Mouse (Mus musculus) megakaryocyte, adult 5-6 weeks (primary cell): ENCODE measurements around the gene Asgr2. TPM values are rescaled to one million over a fixed set of nuclear protein-coding genes. Genes with fewer than 3 reads are reported as not detected.
"Not testable (repeated sequence)": the region's sequence is repeated elsewhere in the genome, so short reads cannot be mapped to it uniquely, and the experiment has no call there.

Source experiments
- ATAC-seq: 2 replicates; pipeline ENCODE4 v1.8.0; 2016; ENCODE audit warnings: mild to moderate bottlenecking, inconsistent platforms; ENCODE audit not compliant: poor library complexity, severe bottlenecking
- total RNA-seq, 2 experiments: library from RNA; stranded (forward) in 1 of 2; stranded (reverse) in 1 of 2; fragments of 153-499, 151-499 nt in 1 of 2; fragments of 221-1000, 200-1000 nt in 1 of 2; gene quantifications; 2 replicates each; pipeline versions ENCODE4 v1.2.3 to v1.2.4; 2015 to 2017

Gene Asgr2
- total RNA-seq, 2 experiments from 2014 or later: 0.16 to 2.1 TPM

DNA sequence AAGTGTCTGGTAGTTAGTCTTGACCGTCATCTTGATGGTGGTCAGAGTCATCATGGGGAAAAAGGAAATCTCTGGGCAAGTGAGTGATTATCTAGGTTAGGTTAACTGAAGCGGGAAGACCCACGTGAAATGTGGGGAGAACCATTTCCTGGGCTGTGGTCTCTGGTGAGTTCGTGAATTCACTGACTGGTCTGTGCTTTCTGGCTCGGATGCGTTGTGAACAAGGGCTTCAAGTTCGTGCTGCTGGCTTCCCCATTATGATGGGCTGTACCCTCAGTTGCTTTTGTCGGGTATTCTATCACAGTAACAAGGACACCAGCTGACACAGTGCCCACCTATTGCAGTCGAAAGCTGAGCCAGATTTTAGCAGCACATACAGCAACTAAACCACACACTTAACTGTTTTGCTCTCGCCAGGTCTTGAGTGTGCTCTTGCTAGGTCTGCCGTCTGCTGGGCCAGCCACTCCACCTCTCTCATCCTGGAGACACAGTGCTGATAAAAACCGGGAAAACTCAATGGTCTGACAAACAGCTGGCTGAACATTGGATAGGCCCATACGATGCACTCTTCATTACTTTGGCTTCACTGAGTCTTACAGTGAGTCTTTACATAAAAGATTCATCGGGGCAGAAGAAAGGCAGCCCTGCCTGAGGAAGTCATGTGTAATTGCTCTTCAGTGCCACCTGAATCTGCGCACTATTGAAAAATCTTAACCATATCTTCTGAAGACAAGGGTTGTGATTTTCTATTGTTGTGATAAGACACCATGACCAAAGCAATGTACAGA lies 11.4 kb upstream of the Asgr2 start:
- no peak for ATAC-seq

DNA sequence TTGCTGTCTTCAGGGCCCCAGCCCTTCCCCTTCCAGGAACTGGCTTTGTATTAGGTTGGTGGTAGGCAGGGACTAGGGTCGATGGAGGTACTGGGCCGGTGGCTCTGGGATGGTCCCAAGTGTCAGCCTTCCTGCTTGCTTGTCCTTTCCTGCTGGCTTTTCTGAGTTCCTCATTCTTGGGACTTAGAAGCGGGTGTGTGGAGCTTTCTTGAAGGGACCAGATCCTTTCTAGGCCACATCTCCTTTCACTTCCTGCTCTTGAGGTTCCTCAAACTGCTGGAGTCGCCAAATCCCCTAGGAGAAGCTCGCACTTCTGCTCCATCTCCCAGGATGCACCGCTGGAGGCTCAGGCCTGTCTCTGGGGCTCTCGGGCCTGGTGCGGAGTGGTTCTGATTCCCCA lies 7.9 kb upstream of the Asgr2 start:
- peak; percentile 85 for ATAC-seq

DNA sequence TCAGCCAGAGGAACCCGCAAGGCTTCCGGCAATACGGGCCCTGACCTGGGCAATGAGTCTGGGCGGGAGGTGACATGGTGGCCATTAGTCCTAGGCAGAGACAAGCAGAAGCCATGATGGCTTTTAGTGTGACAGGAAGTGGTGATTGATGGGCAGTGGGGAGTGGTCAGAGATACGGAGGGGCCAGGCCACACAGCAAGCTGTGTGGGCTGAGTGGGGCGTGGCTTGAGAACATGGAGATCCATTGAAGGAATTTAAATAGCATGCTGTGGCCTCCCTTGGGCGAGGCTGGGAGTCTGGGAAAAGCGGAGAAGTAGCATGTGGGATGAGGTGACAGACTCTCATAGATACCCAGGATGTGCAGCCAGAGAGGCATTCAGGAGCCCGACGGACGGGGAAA lies 5.0 kb downstream of the Asgr2 start:
- no peak for ATAC-seq

DNA sequence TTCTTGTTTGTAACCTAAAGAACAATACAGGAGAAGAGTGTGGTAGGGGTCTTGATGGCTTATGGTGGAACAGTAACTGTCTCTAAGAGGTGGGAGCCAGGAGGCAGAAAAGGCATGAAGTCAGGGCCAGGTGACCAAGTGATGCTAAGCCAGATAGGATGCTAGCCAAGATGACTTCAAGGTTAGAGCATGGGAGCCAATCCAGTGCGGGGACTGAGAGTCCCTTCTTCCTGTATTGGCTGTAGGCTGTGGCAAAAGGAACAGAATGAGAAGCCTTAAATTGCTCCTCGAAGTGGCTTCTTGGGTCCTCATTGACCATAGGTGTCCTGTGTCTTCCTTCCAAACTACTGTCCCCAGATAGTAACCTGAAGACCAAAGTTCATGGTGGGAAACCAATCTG lies 6.7 kb downstream of the Asgr2 start:
- no peak for ATAC-seq

DNA sequence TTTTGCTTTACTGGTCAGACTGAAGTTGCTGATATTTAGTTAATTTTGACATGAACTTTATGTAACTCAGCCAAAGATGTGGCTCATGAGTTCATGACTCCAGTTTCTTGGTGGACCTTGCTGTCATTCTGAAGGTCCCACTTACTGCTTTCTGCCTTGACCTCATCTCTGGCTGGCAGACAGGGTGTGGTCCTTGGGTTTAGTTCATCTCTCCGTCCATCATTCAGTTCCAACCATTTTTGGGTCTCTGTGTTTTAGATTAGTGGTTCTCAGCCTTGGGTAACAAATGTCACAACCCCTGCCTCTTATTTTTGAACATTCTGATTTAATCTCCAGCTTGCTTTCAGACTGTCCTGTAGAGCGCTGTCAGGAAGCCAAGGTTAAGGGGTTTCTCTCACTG lies 7.4 kb downstream of the Asgr2 start:
- ATAC-seq: no peak

DNA sequence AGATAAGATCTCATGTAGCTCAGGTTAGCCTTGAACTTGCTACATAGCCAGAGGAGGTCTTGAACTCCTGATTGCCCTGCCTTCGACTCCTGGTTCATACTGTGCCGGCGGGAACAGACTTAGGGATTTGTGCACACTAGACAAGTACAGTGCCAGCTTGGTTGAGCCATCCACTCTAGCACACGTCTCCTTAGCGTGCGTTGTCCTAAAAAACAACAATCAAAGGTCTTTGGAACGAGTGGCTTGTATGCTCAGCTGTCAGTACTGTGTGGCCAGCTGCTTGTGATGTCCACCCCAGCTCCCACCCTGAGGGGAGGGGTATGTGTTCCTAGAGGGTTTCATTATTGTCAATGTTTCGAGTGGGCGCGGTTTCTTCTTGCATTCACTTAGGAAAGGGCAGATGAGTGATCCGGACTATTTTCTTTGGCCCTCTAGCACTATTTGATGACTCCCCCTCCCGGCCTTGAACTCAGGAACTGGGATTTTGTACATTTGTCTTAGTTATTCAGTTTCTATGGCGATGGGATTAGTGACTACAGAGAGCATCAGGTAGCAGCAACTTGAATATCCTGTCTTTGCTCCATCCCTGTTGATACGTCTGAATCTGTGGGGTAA lies 11.4 kb downstream of the Asgr2 start:
- ATAC-seq: no peak

DNA sequence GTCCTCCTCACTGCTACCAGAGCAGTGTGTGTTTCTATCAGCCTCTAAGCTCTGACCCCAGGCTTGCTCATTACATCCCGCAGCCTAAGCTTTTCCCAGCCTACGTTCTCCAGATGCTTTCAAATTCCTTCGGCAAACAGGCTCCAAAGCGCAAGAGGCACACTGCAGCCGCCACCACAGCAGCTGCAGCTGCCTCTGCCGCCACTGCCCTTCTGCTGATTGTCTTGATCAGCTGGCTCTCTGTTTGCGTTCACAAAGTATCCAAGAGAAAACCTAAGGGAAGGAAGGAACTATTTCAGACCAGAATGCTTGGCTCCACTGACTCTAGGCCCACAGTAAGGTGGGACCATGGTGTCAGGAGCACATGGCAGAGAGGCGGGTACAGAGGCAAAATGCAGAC lies 14.6 kb downstream of the Asgr2 start:
- no peak for ATAC-seq

DNA sequence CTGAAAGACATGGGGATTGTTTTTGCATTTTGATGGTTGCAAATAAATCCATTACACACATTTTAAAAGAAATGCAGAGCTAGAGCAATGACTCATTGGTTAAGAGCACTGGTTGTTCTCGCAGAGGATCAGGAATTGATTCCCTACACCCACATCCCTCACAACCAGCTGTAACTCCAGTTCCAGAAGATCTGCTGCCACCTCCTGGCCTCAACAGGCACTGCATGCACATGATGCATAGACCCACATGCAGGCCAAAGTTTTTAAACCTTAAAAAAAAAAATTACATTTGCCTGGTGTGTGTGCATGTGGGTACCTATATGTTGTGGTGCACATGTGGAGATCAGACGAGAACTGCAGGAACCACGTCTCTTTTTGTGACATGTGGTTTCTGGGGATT lies 17.7 kb downstream of the Asgr2 start:
- ATAC-seq: peak; percentile 57; the same call in 1 of the 2 replicates

DNA sequence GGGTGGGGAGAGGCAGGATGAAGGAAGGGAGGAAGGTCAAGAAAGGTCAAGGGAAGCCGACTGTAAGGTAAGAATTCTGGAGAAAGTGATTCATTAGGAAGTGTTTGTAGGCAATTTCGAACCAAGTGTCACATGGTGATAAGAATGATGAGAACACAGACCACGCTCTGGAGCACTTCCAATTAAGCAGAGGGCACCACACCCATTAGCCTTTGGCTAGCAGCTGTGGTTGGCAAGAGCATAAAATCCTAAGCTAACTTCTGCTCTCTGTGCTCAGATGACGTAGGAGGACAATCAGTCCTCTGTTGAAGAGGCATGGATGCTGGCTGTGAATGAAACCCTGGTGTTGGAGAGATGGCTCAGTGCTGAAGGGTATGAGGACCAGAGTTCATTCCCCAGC lies 22.1 kb downstream of the Asgr2 start:
- ATAC-seq: peak; percentile 43

DNA sequence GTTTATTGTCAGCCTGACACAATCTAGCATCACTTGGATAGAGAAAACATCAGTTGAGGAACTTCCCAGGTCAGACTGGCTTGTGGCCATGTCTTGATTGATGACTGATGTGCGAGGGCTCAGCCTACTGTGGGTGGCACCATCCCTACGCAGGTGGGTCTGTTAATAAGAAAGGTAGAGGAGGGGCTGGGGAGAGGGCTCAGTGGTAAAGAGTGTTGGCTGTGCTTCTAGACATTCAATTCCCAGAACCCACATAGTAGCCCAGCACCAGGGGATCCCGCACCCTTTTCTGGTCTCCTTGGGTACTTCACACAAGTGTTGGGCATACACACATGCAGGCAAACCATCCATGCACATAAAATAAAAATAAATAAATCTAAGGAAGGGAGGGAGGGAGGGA lies 23.5 kb downstream of the Asgr2 start:
- no peak for ATAC-seq

DNA sequence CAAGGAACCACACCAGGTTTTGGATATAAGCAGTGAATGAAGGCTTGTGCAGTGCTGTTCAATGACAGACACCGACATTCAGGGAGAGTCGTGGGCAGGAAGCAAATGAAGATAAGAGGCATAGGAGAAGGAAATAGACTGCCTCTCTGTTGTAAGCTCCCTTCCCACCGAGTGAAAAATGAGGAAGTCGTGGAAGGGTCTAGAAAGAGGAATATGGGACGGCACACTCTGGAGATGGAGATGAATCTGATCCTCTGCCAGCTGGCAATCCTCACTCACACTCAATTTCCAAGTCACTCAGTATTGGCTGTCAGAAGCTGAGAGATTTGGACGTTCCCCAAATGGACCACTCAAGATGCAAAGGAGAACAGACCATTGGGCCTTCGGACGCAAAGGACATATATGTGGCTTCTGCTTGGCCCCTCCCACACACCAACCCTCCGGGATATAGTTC lies 37.5 kb downstream of the Asgr2 start, which contains the start of gene Mgl2:
Mgl2 (plus strand) TSS at position 404 of the 454 bp plus-strand sequence.
- peak; percentile 78 for ATAC-seq

DNA sequence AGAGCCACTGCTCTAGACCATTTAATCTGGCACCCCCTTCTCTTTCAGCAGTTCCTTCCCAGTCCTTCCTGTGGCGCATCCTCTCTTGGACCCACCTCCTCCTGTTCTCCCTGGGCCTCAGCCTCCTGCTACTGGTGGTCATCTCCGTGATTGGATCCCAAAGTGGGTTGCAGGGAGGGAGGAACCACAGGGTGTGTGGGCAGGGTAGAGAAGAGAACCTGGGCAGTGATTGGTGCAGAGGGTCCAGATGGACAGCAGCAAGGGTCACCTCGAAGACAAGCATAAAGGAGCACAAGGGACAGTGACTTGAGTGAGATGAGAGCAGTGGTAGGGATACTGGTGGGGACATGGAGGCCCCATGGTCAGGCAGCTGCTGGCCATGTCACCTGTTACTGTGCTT lies 42.6 kb downstream of the Asgr2 start:
- not testable (repeated sequence) for ATAC-seq

DNA sequence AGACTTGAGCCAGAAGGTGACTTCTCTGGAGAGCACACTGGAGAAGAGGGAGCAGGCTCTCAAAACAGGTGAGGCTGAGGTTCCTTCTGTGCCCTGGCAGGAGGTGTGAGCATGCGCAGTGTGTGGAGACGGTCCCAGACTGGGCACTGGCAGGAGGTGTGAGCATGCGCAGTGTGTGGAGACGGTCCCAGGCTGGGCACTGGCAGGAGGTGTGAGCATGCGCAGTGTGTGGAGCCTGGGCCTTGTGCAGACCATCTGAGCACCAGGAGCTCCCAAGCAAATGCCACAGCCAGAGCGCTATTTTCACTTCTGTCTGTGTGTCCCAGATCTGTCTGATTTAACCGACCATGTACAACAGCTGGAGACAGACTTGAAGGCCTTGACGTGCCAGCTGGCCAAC lies 43.5 kb downstream of the Asgr2 start:
- not testable (repeated sequence) for ATAC-seq

DNA sequence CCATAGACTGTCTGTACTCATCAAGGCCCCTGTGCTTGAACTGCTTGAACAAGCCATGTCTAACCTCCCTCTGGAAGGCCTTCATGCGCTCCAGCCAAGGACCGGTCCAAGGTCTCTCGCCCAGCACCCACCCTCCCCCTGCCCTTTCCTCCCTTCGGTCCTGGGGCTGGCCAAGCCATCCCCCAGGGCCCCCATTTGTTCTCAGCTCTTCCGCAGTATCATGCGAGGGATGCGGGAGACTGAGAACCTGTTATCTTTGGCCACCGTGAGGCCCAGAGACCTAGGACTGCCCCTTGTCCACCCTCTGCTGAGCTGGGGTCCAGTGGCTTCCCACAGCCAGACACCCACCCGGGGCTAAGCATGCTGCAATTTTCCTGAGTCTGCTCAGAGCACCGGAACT lies 46.7 kb downstream of the Asgr2 start:
- no peak for ATAC-seq

DNA sequence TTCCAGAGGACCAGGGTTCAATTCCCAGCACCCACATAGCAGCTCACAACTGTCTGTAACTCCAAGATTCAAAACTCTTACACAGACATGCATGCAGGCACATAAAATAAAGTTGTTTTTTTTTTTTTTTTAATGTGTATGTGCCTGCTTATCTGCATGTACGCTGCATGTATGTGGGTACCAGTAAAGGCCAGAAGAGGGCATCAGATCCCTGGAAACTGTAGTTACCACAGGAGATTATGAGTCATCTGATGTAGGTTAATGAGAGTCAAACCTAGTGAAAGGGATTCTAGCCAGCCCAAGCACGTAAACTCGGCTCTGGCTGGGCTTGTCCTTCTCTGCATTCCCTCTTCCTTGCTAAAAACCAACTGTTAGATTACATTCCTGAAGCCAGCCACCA lies 58.6 kb downstream of the Asgr2 start:
- ATAC-seq: no peak

Other genes with a start within 250 kb of the Asgr2 start
- gene Plscr3, start 246.3 kb upstream of the Asgr2 start, total RNA-seq (2015): 19.8 and 23.7 TPM in 2 replicates
- 10.8 and 18.1 TPM in 2 replicates for gene Plscr3, start 246.3 kb upstream of the Asgr2 start, total RNA-seq (2017)
- not detected in 2 replicates for gene Tnk1, start 233.9 kb upstream of the Asgr2 start, total RNA-seq (2015)
- gene Tnk1, start 233.9 kb upstream of the Asgr2 start, total RNA-seq (2017): 0.04 TPM in 1 of 2 replicates, not detected in the other
- gene Tmem95, start 214.6 kb upstream of the Asgr2 start, total RNA-seq (2015): not detected in 2 replicates
- not detected in 2 replicates for gene Tmem95, start 214.6 kb upstream of the Asgr2 start, total RNA-seq (2017)
- gene Kctd11, start 211.2 kb upstream of the Asgr2 start, total RNA-seq (2015): 2.9 and 3.3 TPM in 2 replicates
- 3.0 and 3.3 TPM in 2 replicates for gene Kctd11, start 211.2 kb upstream of the Asgr2 start, total RNA-seq (2017)
- 19.3 and 19.7 TPM in 2 replicates for gene Acap1, start 197.1 kb upstream of the Asgr2 start, total RNA-seq (2015)
- gene Acap1, start 197.1 kb upstream of the Asgr2 start, total RNA-seq (2017): 44.4 and 53.5 TPM in 2 replicates
- gene 2810408A11Rik, start 191.7 kb upstream of the Asgr2 start, total RNA-seq (2015): 1.6 and 2.6 TPM in 2 replicates
- 1.5 and 1.8 TPM in 2 replicates for gene 2810408A11Rik, start 191.7 kb upstream of the Asgr2 start, total RNA-seq (2017)
- 7.1 and 9.9 TPM in 2 replicates for gene Neurl4, start 191.6 kb upstream of the Asgr2 start, total RNA-seq (2015)
- 11.9 and 18.9 TPM in 2 replicates for gene Neurl4, start 191.6 kb upstream of the Asgr2 start, total RNA-seq (2017)
- 140 and 156 TPM in 2 replicates for gene Gps2, start 178.8 kb upstream of the Asgr2 start, total RNA-seq (2015)
- 56.4 and 64.9 TPM in 2 replicates for gene Gps2, start 178.8 kb upstream of the Asgr2 start, total RNA-seq (2017)
- gene Eif5a, start 170.7 kb upstream of the Asgr2 start, total RNA-seq (2015): 575 and 614 TPM in 2 replicates
- gene Eif5a, start 170.7 kb upstream of the Asgr2 start, total RNA-seq (2017): 561 and 596 TPM in 2 replicates
- gene Ybx2, start 156.8 kb upstream of the Asgr2 start, total RNA-seq (2015): not detected in 2 replicates
- not detected in 2 replicates for gene Ybx2, start 156.8 kb upstream of the Asgr2 start, total RNA-seq (2017)
- not detected in 2 replicates for gene Slc2a4, start 144.5 kb upstream of the Asgr2 start, total RNA-seq (2015)
- gene Slc2a4, start 144.5 kb upstream of the Asgr2 start, total RNA-seq (2017): 0.07 TPM in 1 of 2 replicates, not detected in the other
- not detected in 2 replicates for gene Cldn7, start 127.9 kb upstream of the Asgr2 start, total RNA-seq (2015)
- gene Cldn7, start 127.9 kb upstream of the Asgr2 start, total RNA-seq (2017): not detected in 2 replicates
- gene Ctdnep1, start 111.5 kb upstream of the Asgr2 start, total RNA-seq (2015): 120 and 150 TPM in 2 replicates
- 26.6 and 27.0 TPM in 2 replicates for gene Ctdnep1, start 111.5 kb upstream of the Asgr2 start, total RNA-seq (2017)
- gene Elp5, start 110.1 kb upstream of the Asgr2 start, total RNA-seq (2015): 44.7 and 63.0 TPM in 2 replicates
- gene Elp5, start 110.1 kb upstream of the Asgr2 start, total RNA-seq (2017): 35.7 and 40.5 TPM in 2 replicates
- 843 and 872 TPM in 2 replicates for gene Gabarap, start 101.5 kb upstream of the Asgr2 start, total RNA-seq (2015)
- gene Gabarap, start 101.5 kb upstream of the Asgr2 start, total RNA-seq (2017): 599 and 651 TPM in 2 replicates
- gene Phf23, start 96.9 kb upstream of the Asgr2 start, total RNA-seq (2015): 34.0 and 37.0 TPM in 2 replicates
- gene Phf23, start 96.9 kb upstream of the Asgr2 start, total RNA-seq (2017): 42.5 and 45.8 TPM in 2 replicates
- 7.9 and 9.3 TPM in 2 replicates for gene Dvl2, start 92.0 kb upstream of the Asgr2 start, total RNA-seq (2015)
- 12.7 and 16.9 TPM in 2 replicates for gene Dvl2, start 92.0 kb upstream of the Asgr2 start, total RNA-seq (2017)
- 32.7 and 35.0 TPM in 2 replicates for gene Acadvl, start 77.2 kb upstream of the Asgr2 start, total RNA-seq (2015)
- gene Acadvl, start 77.2 kb upstream of the Asgr2 start, total RNA-seq (2017): 31.7 and 37.0 TPM in 2 replicates
- 5.2 and 10.1 TPM in 2 replicates for gene Dlg4, start 75.7 kb upstream of the Asgr2 start, total RNA-seq (2015)
- 1.3 and 3.7 TPM in 2 replicates for gene Dlg4, start 75.7 kb upstream of the Asgr2 start, total RNA-seq (2017)
- not detected in 2 replicates for gene Asgr1, start 38.6 kb upstream of the Asgr2 start, total RNA-seq (2015)
- gene Asgr1, start 38.6 kb upstream of the Asgr2 start, total RNA-seq (2017): not detected in 2 replicates
- 3.3 and 4.5 TPM in 2 replicates for gene Mgl2, start 37.7 kb downstream of the Asgr2 start, total RNA-seq (2015)
- 3.3 and 4.5 TPM in 2 replicates for gene Mgl2, start 37.7 kb downstream of the Asgr2 start, total RNA-seq (2017)
- 34.6 and 35.3 TPM in 2 replicates for gene Clec10a, start 63.6 kb downstream of the Asgr2 start, total RNA-seq (2015)
- gene Clec10a, start 63.6 kb downstream of the Asgr2 start, total RNA-seq (2017): 35.5 and 36.5 TPM in 2 replicates
- gene Slc16a11, start 120.1 kb downstream of the Asgr2 start, total RNA-seq (2015): not detected in 2 replicates
- not detected in 2 replicates for gene Slc16a11, start 120.1 kb downstream of the Asgr2 start, total RNA-seq (2017)
- 1.9 and 2.5 TPM in 2 replicates for gene Slc16a13, start 128.4 kb downstream of the Asgr2 start, total RNA-seq (2015)
- 2.3 and 7.7 TPM in 2 replicates for gene Slc16a13, start 128.4 kb downstream of the Asgr2 start, total RNA-seq (2017)
- 0.04 and 0.27 TPM in 2 replicates for gene Bcl6b, start 137.2 kb downstream of the Asgr2 start, total RNA-seq (2015)
- gene Bcl6b, start 137.2 kb downstream of the Asgr2 start, total RNA-seq (2017): not detected in 2 replicates
- 74.4 and 77.6 TPM in 2 replicates for gene 0610010K14Rik, start 145.3 kb downstream of the Asgr2 start, total RNA-seq (2015)
- gene 0610010K14Rik, start 145.3 kb downstream of the Asgr2 start, total RNA-seq (2017): 25.6 and 31.5 TPM in 2 replicates
- gene Gm21988, start 147.2 kb downstream of the Asgr2 start, total RNA-seq (2015): 4.0 and 5.2 TPM in 2 replicates
- 0.11 and 4.3 TPM in 2 replicates for gene Gm21988, start 147.2 kb downstream of the Asgr2 start, total RNA-seq (2017)
- gene Rnasek, start 147.2 kb downstream of the Asgr2 start, total RNA-seq (2015): 221 and 238 TPM in 2 replicates
- 29.7 and 38.5 TPM in 2 replicates for gene Rnasek, start 147.2 kb downstream of the Asgr2 start, total RNA-seq (2017)
- gene Alox12, start 162.7 kb downstream of the Asgr2 start, total RNA-seq (2015): not detected in 2 replicates
- not detected in 2 replicates for gene Alox12, start 162.7 kb downstream of the Asgr2 start, total RNA-seq (2017)
- 0.98 and 1.5 TPM in 2 replicates for gene Alox12e, start 230.0 kb downstream of the Asgr2 start, total RNA-seq (2015)
- 1.2 and 1.7 TPM in 2 replicates for gene Alox12e, start 230.0 kb downstream of the Asgr2 start, total RNA-seq (2017)